Mouse (Mus musculus): ENCODE data around the gene Fzd9. TPM values are rescaled to one million over a fixed set of nuclear protein-coding genes. Genes with fewer than 3 reads are reported as not detected.

Gene Fzd9
- polyA plus RNA-seq (2017; shearing (Covaris generic)), result not detected

GRCm38 (mm10) chr5:135251079-135251454 lies at the start of gene Fzd9:
Gene Fzd9, minus strand, starts transcription at chr5:135251230.

Other genes with a start within 250 kb of the Fzd9 start
- gene Abhd11, start 242.1 kb downstream of the Fzd9 start, polyA plus RNA-seq (2017; shearing (Covaris generic)), result 101 TPM
- 14.9 TPM for gene Stx1a, start 227.7 kb downstream of the Fzd9 start, polyA plus RNA-seq (2017; shearing (Covaris generic))
- 24.1 TPM for gene Dnajc30, start 187.0 kb downstream of the Fzd9 start, polyA plus RNA-seq (2017; shearing (Covaris generic))
- gene Bud23, start 186.3 kb downstream of the Fzd9 start, polyA plus RNA-seq (2017; shearing (Covaris generic)), result 114 TPM
- gene Vps37d, start 173.0 kb downstream of the Fzd9 start, polyA plus RNA-seq (2017; shearing (Covaris generic)), result not detected
- 0.22 TPM for gene Mlxipl, start 161.3 kb downstream of the Fzd9 start, polyA plus RNA-seq (2017; shearing (Covaris generic))
- gene Tbl2, start 101.6 kb downstream of the Fzd9 start, polyA plus RNA-seq (2017; shearing (Covaris generic)), result 21.8 TPM
- 68.8 TPM for gene Bcl7b, start 82.9 kb downstream of the Fzd9 start, polyA plus RNA-seq (2017; shearing (Covaris generic))
- 15.5 TPM for gene Baz1b, start 64.0 kb downstream of the Fzd9 start, polyA plus RNA-seq (2017; shearing (Covaris generic))
- gene Fkbp6, start 98.8 kb upstream of the Fzd9 start, polyA plus RNA-seq (2017; shearing (Covaris generic)), result not detected
- not detected for gene Trim50, start 102.1 kb upstream of the Fzd9 start, polyA plus RNA-seq (2017; shearing (Covaris generic))
- 49.5 TPM for gene Nsun5, start 118.7 kb upstream of the Fzd9 start, polyA plus RNA-seq (2017; shearing (Covaris generic))
- 3.5 TPM for gene Pom121, start 143.3 kb upstream of the Fzd9 start, polyA plus RNA-seq (2017; shearing (Covaris generic))